Mouse (Mus musculus) kidney, postnatal 0 days (tissue): Measurements from ENCODE around the gene 4933427D14Rik. TPM values are rescaled to one million over a fixed set of nuclear protein-coding genes. Genes with fewer than 3 reads are reported as not detected.

ENCODE experiments used
- ATAC-seq: fragments of 200-750 bp; cut with Nextera tagmentation; replicated peaks from 2 replicates; pipeline ENCODE4 v1.8.0; 2017; ENCODE audit warnings: low read depth, moderate number of reproducible peaks, moderate TSS enrichment, moderate library complexity; ENCODE audit not compliant: low FRiP score
- DNase-seq: peaks from one replicate; pipeline ENCODE4 v3.0.0-alpha.2; 2016; ENCODE audit warnings: low spot score
- H3K27ac ChIP-seq: fragments of 300-500 bp; sonication (generic); 2 replicates; pipeline ENCODE4 v1.5.1; 2014; ENCODE audit warnings: mild to moderate bottlenecking
- H3K27me3 ChIP-seq: fragments of 300-500 bp; sonication (generic); 2 replicates; pipeline ENCODE4 v1.6.1; 2014; ENCODE audit warnings: low read length, mixed read lengths; ENCODE audit not compliant: insufficient read depth
- H3K36me3 ChIP-seq: fragments of 300-500 bp; sonication (generic); 2 replicates; pipeline ENCODE4 v1.6.1; 2014; ENCODE audit warnings: low read length, mixed read lengths; ENCODE audit not compliant: insufficient read depth
- H3K4me1 ChIP-seq: fragments of 300-500 bp; sonication (generic); replicated peaks from 2 replicates; pipeline ENCODE4 v1.6.1; 2014; ENCODE audit warnings: antibody characterized with exemption, low read length, mixed read lengths; ENCODE audit not compliant: insufficient read depth
- H3K4me2 ChIP-seq: fragments of 300-500 bp; sonication (generic); 2 replicates; pipeline ENCODE4 v1.6.1; 2014; ENCODE audit warnings: mild to moderate bottlenecking, low read length, moderate library complexity, mixed read lengths
- H3K4me3 ChIP-seq: fragments of 300-500 bp; sonication (generic); replicated peaks from 2 replicates; pipeline ENCODE4 v1.5.1; 2014; ENCODE audit warnings: low read depth, low read length
- H3K9ac ChIP-seq: fragments of 300-500 bp; sonication (generic); 2 replicates; pipeline ENCODE4 v1.6.1; 2014; ENCODE audit warnings: low read depth, low read length
- H3K9me3 ChIP-seq: fragments of 300-500 bp; sonication (generic); replicated peaks from 2 replicates; pipeline ENCODE4 v1.6.1; 2016; ENCODE audit warnings: low read length, inconsistent platforms, mixed read lengths
- CTCF ChIP-seq: IDR thresholded peaks from 2 replicates; pipeline ENCODE4 v1.5.1; 2016; ENCODE audit warnings: antibody characterized with exemption, low read depth, mild to moderate bottlenecking, moderate library complexity
- WGBS: fragments of 180-500 bp; shearing (Covaris S2); extraction: QIAGEN DNeasy Blood & Tissue Kit; methylation state at CpG from one replicate; pipeline ENCODE4 v1.1.7; 2014; 5-methylcytosine and 5-hydroxymethylcytosine counted together
- polyA plus RNA-seq: library from polyadenylated mRNA; unstranded; fragments of >200 nt; fragmentation: Nextera tagmentation; extraction: Ambion mirVana; gene quantifications from 2 replicates; pipeline ENCODE4 v1.2.1, GENCODE M21; 2015

Gene 4933427D14Rik
- polyA plus RNA-seq, 1 experiment from 2014 or later = 14.8 TPM

GRCm38 (mm10) chr11:72232991-72233390, 25.7 kb upstream of the 4933427D14Rik start:
- WGBS = 53% methylated on average over 1 of the region's 1 CpGs
- H3K9ac ChIP-seq = no peak overlapping the region

GRCm38 (mm10) chr11:72232068-72232467, 24.8 kb upstream of the 4933427D14Rik start:
- WGBS = 86% methylated on average over 7 of the region's 7 CpGs
- Histone ChIP-seq H3K9ac (no peak overlapping the region), H3K4me1 (no peaks in the 10 kb centered on the region), H3K27ac (no peak overlapping the region), H3K4me3 (no peak overlapping the region), H3K4me2 (no peak overlapping the region), H3K9me3 (no peaks in the 10 kb centered on the region), H3K36me3 (no peaks in the 10 kb centered on the region), H3K27me3 (no peaks in the 10 kb centered on the region)
- DNase-seq = no peak
- no peak for TF ChIP-seq CTCF
- ATAC-seq = no peak

More at GRCm38 (mm10) chr11:72232991-72233390, 25.7 kb upstream of the 4933427D14Rik start:
- H3K9me3 ChIP-seq = no peaks in the 10 kb centered on the region
- H3K4me3 ChIP-seq = no peak overlapping the region
- H3K27me3 ChIP-seq = no peaks in the 10 kb centered on the region
- H3K36me3 ChIP-seq = no peaks in the 10 kb centered on the region
- DNase-seq (no peak), ATAC-seq (no peak)
- no peak overlapping the region for H3K27ac ChIP-seq
- no peak for TF ChIP-seq CTCF
- no peaks in the 10 kb centered on the region for H3K4me1 ChIP-seq
- no peak overlapping the region for H3K4me2 ChIP-seq

- WGBS = 87% methylated on average over 4 of the region's 4 CpGs
- no peaks in the 10 kb centered on the region for H3K9me3 ChIP-seq
- no peak for TF ChIP-seq CTCF
- no peaks in the 10 kb centered on the region for H3K27me3 ChIP-seq
- H3K4me1 ChIP-seq = no peaks in the 10 kb centered on the region
- H3K4me3 ChIP-seq = no peak overlapping the region
- no peak overlapping the region for H3K4me2 ChIP-seq
- DNase-seq (no peak), ATAC-seq (no peak)
- H3K36me3 ChIP-seq = no peaks in the 10 kb centered on the region
- no peak overlapping the region for H3K9ac ChIP-seq
- H3K27ac ChIP-seq = no peak overlapping the region
Measured at GRCm38 (mm10) chr11:72228513-72228912, 21.3 kb upstream of the 4933427D14Rik start.

GRCm38 (mm10) chr11:72226901-72227300, 19.6 kb upstream of the 4933427D14Rik start:
- 76% methylated on average over 6 of the region's 6 CpGs for WGBS
- Histone ChIP-seq H3K4me1 (no peaks in the 10 kb centered on the region), H3K9me3 (no peaks in the 10 kb centered on the region), H3K9ac (no peak overlapping the region), H3K36me3 (no peaks in the 10 kb centered on the region), H3K4me2 (no peak overlapping the region), H3K27ac (no peak overlapping the region), H3K27me3 (no peaks in the 10 kb centered on the region), H3K4me3 (no peak overlapping the region)
- ATAC-seq (no peak), DNase-seq (no peak)
- TF ChIP-seq CTCF = no peak

DNA sequence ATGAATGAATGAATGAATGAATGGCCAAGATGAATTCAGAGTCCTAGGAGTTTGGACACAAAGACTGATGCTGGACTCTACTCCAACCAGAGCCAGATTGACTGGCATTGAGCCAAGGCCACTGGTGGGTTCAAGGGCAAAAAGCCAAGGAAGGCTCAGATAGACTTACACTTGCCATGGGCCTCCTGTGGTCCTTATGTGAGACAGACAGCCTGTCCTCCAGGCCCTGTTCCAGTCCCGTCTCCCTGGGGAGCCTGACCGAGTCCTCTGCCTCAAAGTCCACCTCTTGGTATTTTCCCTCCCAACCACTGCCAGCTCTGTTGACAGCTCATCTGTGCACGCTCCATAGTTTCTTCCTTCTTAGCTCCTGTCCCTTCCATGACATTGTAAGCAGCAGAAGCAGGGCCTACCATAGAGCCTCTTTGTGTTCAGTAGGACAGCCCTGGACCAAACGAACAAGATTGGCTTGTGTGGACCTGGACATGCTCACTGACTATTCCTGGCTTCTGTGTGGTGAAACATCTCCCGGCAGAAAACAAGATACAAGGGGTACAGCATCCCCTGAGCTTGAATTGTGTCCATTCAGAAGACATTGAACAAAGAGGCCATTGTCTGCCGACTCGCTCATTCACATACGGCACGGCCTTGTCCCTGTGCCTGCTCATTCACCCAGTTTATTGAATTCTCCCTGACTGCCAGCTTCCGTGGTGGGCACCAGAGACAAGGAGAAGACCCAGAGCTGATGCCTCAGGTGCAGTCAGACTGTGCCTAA, 18.9 kb upstream of the 4933427D14Rik start:
- no peak overlapping the region for H3K27ac ChIP-seq
- H3K27me3 ChIP-seq = no peaks in the 10 kb centered on the region
- no peaks in the 10 kb centered on the region for H3K9me3 ChIP-seq
- no peak overlapping the region for H3K4me3 ChIP-seq
- DNase-seq (no peak), ATAC-seq (no peak)
- TF ChIP-seq CTCF = no peak
- WGBS = 78% methylated on average over 10 of the region's 10 CpGs
- no peak overlapping the region for H3K9ac ChIP-seq
- H3K4me1 ChIP-seq = no peaks in the 10 kb centered on the region
- H3K4me2 ChIP-seq = no peak overlapping the region
- no peaks in the 10 kb centered on the region for H3K36me3 ChIP-seq

DNA sequence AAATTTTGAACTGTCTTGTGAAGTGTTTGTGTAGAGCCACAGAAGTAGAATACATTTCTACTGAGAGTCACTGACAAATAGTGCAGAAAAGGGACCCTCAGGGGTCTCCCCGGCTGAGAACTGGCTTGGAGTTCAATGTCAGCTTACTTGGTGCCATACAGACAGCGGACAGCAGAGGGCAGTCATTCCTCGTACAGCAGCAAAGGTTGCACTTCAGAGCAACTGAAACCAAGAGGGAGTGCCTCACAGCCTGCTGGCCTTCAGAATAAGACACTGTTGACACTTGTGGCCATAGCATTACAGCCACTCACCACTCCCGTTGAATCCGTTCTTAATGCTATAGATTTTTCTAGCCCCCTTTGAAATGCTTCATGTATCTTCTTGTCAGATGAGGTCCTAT, 17.6 kb upstream of the 4933427D14Rik start:
- H3K36me3 ChIP-seq = no peaks in the 10 kb centered on the region
- H3K27ac ChIP-seq = no peak overlapping the region
- no peak overlapping the region for H3K9ac ChIP-seq
- TF ChIP-seq CTCF = peak; percentile 94
- peak; percentile 87 for DNase-seq
- H3K4me3 ChIP-seq = no peak overlapping the region
- WGBS = 8% methylated on average over 5 of the region's 5 CpGs
- no peaks in the 10 kb centered on the region for H3K27me3 ChIP-seq
- H3K4me1 ChIP-seq = no peaks in the 10 kb centered on the region
- ATAC-seq = no peak
- no peaks in the 10 kb centered on the region for H3K9me3 ChIP-seq
- H3K4me2 ChIP-seq = no peak overlapping the region
